ENCODE assay signal across 8 mouse cellular contexts in the genomic region with DNA sequence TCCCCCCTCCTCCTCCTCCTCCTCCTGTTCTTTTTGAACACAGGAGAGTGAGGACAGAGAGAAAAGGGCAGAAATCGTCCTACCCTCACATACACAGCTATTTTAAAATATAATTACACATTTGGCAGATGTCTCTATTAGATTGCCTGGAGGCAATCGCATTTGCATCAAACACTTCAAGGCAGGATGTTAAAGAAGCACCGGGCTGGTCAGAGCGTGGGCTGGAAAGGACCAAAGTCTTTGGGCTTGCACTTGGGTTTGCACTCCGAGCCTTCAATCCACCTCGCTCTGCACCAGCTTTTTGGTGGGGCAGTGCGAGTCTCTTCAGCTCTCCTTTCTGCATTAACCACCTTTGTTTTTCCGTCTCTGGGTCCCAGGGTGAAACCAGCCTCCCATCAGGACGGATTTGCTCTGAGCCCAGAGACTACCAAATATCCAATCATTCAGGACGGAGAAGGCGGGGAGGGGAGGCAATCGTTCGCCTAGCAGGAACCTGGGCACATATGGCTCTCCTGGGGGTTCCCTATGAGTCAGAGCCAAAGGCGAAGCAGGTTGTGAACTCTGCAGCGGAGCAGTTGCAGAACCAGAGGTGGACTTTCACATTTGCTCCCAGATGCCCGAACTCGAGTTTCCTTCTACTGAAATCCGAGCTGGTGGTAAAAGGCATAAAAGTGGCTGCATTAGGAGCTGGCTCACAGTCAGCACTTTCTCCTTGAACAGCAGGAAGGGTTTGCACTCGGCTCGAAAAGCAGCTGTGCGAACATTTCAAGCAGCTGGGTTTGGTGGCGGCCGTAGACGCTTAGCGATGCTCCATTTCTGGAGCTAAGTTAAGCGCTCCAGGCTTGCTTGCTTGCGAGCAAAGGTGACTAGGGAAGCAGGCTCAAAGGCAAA. TPM values are rescaled to one million over a fixed set of nuclear protein-coding genes. Genes with fewer than 3 reads are reported as not detected.
DNase-seq lines count a peak whose midpoint lies in the region; ATAC-seq and TF ChIP-seq lines count a peak whose summit lies in the region.

No protein-coding gene starts in this region.

- no peak for TF ChIP-seq POLR2A in thymus, adult 2 months (IDR thresholded peaks at IDR 0.05; ENCODE audit: control insufficient read depth, extremely low read depth, insufficient read depth, low read length, poor library complexity)

- H3K4me1 ChIP-seq in thymus, adult 2 months (replicated peaks; ENCODE audit: control insufficient read depth, insufficient read depth, low read length), result peaks cover 5% of the 10 kb centered on the region
- H3K4me1 ChIP-seq in heart, embryonic 12.5 days (replicated peaks), result peaks cover 8% of the 10 kb centered on the region; the same call in 1 of the 2 replicates

- peak; percentile 14 for DNase-seq in thymus, adult 2 months
- DNase-seq in thymus, adult 18-20 months, result no peak
- peak; percentile 50 for DNase-seq in embryo, embryonic 11.5 days (ENCODE audit: low read depth, low spot score)
- DNase-seq in kidney, adult 9 months, result peak; percentile 25
- DNase-seq in lung, adult 18-20 months, result peak; percentile 17 to 33
- DNase-seq in testis, postnatal 10 days (ENCODE audit: low spot score), result no peak

- ATAC-seq in heart, embryonic 12.5 days (ENCODE audit: insufficient number of reproducible peaks, low FRiP score), result no peak
- peak; percentile 35; the same call in 1 of the 2 replicates for ATAC-seq in neutrophil, adult 5-6 weeks (ENCODE audit: extremely low read depth, insufficient number of reproducible peaks, low FRiP score, poor library complexity, severe bottlenecking)

- H3K9me3 ChIP-seq in heart, embryonic 12.5 days (replicated peaks), result peaks cover 2% of the 10 kb centered on the region; the same call in 1 of the 2 replicates

- TF ChIP-seq CTCF in thymus, adult 2 months (IDR thresholded peaks at IDR 0.05; ENCODE audit: borderline replicate concordance, control insufficient read depth, extremely low read depth, insufficient read depth, low read length, poor library complexity), result no peak

- no peaks in the 10 kb centered on the region for H3K36me3 ChIP-seq in thymus, adult 2 months (ENCODE audit: control insufficient read depth, insufficient read depth, low read length)
- no peaks in the 10 kb centered on the region for H3K36me3 ChIP-seq in heart, embryonic 12.5 days

- H3K27ac ChIP-seq in thymus, adult 2 months (ENCODE audit: control insufficient read depth, insufficient read depth, low read length), result no peak overlapping the region
- H3K27ac ChIP-seq in heart, embryonic 12.5 days (ENCODE audit: poor library complexity, severe bottlenecking), result no peak overlapping the region

- WGBS in thymus, adult 2 months, result 4% methylated on average over 27 of the region's 27 CpGs
- WGBS in heart, embryonic 12.5 days, result under 1% methylated on average over 27 of the region's 27 CpGs

- no peak overlapping the region for H3K9ac ChIP-seq in heart, embryonic 12.5 days

- H3K27me3 ChIP-seq in thymus, adult 2 months (ENCODE audit: control insufficient read depth, insufficient read depth, low read length), result peaks cover 8% of the 10 kb centered on the region; the same call in 1 of the 2 replicates
- peaks cover 36% of the 10 kb centered on the region for H3K27me3 ChIP-seq in heart, embryonic 12.5 days (replicated peaks)

- peak overlapping the region; percentile 75 for H3K4me2 ChIP-seq in heart, embryonic 12.5 days

- peak overlapping the region; percentile 17 for H3K4me3 ChIP-seq in thymus, adult 2 months (ENCODE audit: control insufficient read depth, insufficient read depth, low read length)
- H3K4me3 ChIP-seq in heart, embryonic 12.5 days, result peak overlapping the region; percentile 47

RNA-seq across cellular contexts. Expression of a gene that starts 58.1 kb away (rescaled TPM):
- 3.2 and 3.6 TPM in 2 replicates for polyA plus RNA-seq in thymus, adult 2 months (2012; rRNA removed)
- 1.5 and 2.5 TPM in 2 replicates for polyA plus RNA-seq in heart, embryonic 12.5 days (2016; fragmentation: Nextera tagmentation; extraction: Ambion mirVana)
- 40.6 and 45.2 TPM in 2 replicates for total RNA-seq in neutrophil, adult 5-6 weeks (2017)

Comparison
In these comparisons a context has a peak if more than half of its experiments do, and no peak if none do; other contexts are left out.
1. DNase-seq: peak in thymus, adult 2 months (single experiment), embryo, embryonic 11.5 days (single experiment), kidney, adult 9 months (single experiment) and lung, adult 18-20 months (2 of 2); none in thymus, adult 18-20 months (0 of 2) and testis, postnatal 10 days (single experiment).